Mouse (Mus musculus): ENCODE data around the gene Gcm2.

Gene Gcm2

DNA sequence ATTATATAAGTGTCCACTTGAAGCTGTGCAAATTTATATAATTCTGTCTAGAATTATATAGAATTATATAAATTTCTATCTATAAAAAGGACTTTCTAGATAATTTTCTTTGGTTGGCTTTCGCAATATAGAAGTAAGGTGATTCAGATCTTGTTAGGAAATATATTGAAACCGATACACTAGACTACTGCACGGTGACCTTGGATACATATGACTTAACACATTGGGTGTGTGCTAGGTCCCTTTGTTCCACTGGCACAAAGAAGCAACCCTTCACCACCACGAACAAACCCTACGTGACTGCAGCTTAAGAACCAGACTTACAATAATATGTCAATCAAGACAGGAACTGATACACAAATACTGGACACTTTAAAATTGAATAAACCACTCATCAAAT lies 31.0 kb downstream of the Gcm2 start:
- no peak for DNase-seq (ENCODE audit: low read depth, low spot score)

DNA sequence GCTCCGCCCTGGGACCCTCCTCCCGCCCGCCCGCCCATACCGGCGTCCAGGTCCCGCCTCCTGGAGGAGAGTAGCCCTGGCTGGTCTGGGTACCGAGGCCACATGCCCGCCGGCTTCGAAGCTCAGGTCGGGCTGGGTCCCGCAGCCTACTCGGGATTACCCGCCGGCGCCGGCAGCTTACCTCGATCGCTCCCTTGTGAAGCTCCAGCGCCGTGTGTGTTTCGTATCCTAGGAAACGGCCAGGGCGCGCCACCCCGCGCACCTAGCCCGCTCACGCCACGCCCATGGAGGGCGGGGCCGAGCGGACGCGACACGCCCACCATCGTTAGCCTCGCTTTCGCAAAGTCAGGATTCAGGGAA lies 31.4 kb downstream of the Gcm2 start, which contains the start of gene Mak:
Gene Mak, minus strand, starts transcription at position 286 of the 360 bp plus-strand sequence.
- DNase-seq (ENCODE audit: low read depth, low spot score): peak; percentile 69

DNA sequence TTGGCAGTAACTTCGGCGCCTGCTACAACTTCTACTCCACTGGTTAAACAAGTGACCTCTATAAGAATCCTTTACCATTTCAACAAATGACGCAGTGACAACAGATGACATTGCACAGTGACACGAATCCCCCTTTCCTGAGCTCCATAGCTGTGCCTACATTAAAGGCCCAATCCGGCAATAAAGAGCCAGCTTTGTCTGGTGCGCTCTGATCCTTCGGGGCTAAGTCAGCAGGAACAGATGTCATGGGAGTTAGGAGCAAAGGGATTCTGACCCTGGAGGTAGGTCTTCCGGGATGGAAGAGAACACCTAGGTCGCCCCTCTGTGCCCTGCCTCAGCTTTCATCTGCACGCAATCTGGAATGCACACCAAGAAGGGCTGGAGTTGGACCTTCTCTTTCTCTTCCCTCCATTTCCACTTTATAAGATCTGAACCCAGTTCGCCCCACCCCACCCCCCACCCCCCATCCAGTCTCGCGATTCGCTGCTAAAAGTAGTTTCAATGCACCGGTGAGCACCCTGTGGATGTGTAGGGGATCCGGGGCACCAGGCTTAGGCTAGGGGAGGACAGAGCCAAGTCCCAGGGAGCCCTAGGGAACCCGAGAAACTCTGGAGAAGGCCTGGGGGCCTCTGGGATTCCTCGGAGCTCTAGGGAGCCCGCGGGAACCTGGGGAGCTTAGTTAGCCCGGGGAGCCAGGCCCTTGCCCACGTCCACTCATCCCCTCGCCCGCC lies 32.0 kb downstream of the Gcm2 start:
- DNase-seq (ENCODE audit: low read depth, low spot score): no peak

DNA sequence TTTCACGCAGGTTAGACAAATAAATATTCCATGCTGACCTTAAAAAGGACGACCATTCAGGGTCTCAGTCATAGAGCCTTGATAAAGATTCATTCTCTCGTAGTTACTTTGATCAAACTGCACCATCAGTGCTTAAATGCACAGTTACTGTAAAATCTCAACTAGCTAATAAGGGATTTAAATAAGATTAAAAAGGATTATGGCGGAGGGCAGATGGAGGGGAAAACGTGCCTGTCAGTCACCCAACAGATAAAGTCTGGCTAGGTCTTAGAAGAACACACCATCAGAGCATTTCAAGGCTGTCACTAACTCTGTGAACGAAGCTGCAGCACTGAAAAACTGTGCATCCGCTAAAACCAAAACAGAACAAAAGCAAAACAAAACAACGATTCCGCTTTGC lies 32.9 kb downstream of the Gcm2 start:
- no peak for DNase-seq (ENCODE audit: low read depth, low spot score)

DNA sequence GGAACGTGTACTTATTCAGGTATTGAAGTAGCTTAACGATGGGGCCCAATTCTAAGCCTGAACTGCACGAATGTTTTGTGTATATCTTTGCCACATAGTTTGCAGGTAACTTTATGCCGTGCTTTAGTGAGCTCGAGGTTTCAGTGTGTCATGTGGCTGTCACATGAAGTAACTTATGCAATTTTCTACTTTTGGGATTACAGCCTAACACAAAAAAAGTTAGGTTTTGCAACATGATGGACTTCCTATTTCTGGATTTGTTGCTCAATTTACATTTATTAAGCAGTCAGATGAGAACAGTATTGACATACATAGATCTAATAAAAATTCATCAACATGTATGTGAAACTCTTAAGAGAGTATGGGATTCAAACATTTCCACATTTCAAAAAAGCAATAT lies 37.0 kb downstream of the Gcm2 start:
- DNase-seq (ENCODE audit: low read depth, low spot score): no peak

DNA sequence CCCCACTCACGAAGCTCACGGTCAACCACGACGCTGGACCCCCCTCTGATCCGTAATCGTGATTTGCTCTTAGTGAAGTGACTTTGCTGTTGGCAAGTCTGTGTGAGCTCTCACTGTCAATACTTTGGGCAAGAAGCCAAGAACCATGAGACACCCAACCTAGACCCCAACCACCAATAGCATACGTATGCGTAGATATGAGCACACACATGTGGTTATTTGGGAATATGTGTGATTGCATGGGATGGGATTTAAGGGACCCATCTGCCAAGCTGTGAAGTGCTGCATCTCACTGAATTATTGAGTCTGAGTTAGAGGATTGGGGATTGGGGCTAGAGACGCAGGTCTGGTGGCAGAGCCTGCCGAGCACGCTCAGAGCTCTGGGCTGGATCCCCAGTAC lies 39.2 kb downstream of the Gcm2 start:
- no peak for DNase-seq (ENCODE audit: low read depth, low spot score)

DNA sequence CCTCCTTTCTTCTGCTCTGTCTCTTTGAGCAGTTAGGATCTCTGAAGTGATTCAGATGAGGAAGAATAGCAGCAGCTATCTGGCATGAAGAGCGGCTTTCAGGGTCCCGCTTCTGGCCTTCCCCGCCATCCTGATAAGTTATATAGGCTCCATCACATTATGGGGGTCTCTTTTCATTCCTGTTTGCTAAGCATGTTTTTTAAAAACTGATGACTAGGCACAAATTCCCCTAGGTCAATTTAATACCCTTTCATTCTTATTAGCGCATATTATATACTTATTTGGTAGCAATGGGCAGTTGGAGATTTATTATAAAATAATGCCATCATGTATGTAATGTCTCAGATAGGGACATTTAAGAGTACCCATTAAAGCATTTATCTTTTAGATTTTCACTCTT lies 43.2 kb downstream of the Gcm2 start:
- no peak for DNase-seq (ENCODE audit: low read depth, low spot score)

DNA sequence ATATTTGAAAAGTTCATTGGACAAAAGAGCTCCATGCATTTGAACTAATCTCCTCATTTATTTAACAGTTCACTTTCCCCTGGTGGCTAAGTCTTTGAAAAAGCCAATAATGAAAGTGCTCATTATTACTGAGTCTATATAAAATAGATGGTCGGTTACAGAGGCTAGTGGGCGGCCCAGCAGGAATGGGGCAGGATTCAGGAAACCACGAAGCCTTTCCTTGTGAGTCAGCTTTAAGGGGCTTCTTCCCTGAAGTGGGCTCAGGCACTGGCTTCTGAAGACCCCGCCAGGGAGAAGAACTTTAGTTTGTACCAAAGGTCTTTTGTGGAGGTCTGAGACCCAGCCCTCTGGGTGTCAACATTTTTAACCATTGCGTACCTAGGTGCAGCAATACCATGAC lies 58.9 kb downstream of the Gcm2 start:
- DNase-seq (ENCODE audit: low read depth, low spot score): no peak

Data from embryo, embryonic 11.5 days (tissue).